Mouse (Mus musculus) olfactory bulb, adult 2 months (tissue): Measurements from ENCODE around the gene Ttc23. TPM values are rescaled to one million over a fixed set of nuclear protein-coding genes. Genes with fewer than 3 reads are reported as not detected.

Source experiments
- H3K27ac ChIP-seq: fragments of 200-500 bp; 2 replicates; pipeline ENCODE4 v1.5.1; 2012; ENCODE audit warnings: low read depth, low read length; ENCODE audit not compliant: insufficient read depth
- H3K4me1 ChIP-seq: fragments of 200-500 bp; 2 replicates; pipeline ENCODE4 v1.6.1; 2012; ENCODE audit warnings: low read length; ENCODE audit not compliant: control insufficient read depth, insufficient read depth
- H3K4me3 ChIP-seq: fragments of 200-500 bp; 2 replicates; pipeline ENCODE4 v1.5.1; 2012; ENCODE audit warnings: mild to moderate bottlenecking, low read depth, low read length, moderate library complexity; ENCODE audit not compliant: insufficient read depth
- CTCF ChIP-seq: fragments of 200-500 bp; IDR thresholded peaks from 2 replicates; pipeline ENCODE4 v1.5.1; 2012; ENCODE audit warnings: low read depth, mild to moderate bottlenecking, low read length, moderate library complexity; ENCODE audit not compliant: insufficient read depth
- POLR2A ChIP-seq: fragments of 200-500 bp; IDR thresholded peaks from 2 replicates; pipeline ENCODE4 v1.6.1; 2012; ENCODE audit warnings: mild to moderate bottlenecking, low read depth, low read length, moderate library complexity; ENCODE audit not compliant: insufficient read depth
- WGBS: fragments of 180-500 bp; shearing (Covaris S2); methylation state at CpG from one replicate; pipeline ENCODE4 v1.1.7; 2018; 5-methylcytosine and 5-hydroxymethylcytosine counted together
- polyA plus RNA-seq: library from polyadenylated mRNA; stranded (reverse); fragments of >200 nt; gene quantifications from 2 replicates; pipeline ENCODE4 v1.2.4, GENCODE M21; 2012; ENCODE audit warnings: low replicate concordance; ENCODE audit not compliant: missing spikeins, insufficient read depth, insufficient read length

Ttc23 gene
- polyA plus RNA-seq, 1 experiment: not detected

DNA sequence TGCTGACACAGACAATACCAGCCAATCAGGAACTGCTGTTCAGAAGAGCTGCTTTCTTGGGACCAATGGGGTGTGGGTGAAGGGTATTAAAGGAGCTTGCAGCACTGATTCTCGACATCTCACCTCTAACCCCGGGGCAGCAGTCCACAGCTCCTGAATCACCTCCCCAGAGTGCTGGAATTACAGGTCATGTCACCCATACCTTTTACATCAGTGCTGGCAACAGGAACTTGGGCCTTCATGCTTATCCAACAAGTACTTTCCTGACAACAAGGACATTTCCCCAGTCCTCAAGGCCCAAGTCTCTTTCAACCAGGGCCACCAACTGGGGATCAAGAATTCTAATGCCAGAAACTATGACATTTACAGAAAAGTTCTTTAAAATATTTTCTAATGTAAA, 11.0 kb upstream of the Ttc23 start:
- Histone ChIP-seq H3K4me3 (no peak overlapping the region), H3K4me1 (no peaks in the 10 kb centered on the region), H3K27ac (no peak overlapping the region)
- WGBS: 63% methylated on average over 2 of the region's 2 CpGs
- TF ChIP-seq CTCF (no peak), POLR2A (no peak)

DNA sequence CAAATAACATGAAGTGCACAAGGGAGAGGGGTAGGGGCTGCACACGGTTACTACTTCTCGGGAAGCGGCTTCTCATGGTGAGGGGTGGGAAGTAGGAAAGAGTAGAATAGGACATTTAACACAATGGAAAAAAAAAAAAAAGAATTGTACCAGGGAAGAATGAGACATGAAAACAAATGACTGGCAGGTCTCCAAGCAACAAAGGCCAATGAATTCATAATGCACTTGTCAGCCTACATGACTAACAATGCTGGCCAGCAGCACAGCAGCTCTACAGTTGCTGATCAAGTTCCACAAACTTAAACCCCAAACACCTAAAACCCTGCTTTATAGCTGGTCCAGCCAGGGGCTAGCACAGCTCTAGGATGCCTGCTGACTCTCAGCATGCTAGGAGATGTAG, 8.2 kb upstream of the Ttc23 start:
- H3K27ac ChIP-seq: no peak overlapping the region
- 70% methylated on average over 3 of the region's 3 CpGs for WGBS
- TF ChIP-seq CTCF: no peak
- no peak for TF ChIP-seq POLR2A
- peaks cover 6% of the 10 kb centered on the region for H3K4me1 ChIP-seq
- H3K4me3 ChIP-seq: no peak overlapping the region

DNA sequence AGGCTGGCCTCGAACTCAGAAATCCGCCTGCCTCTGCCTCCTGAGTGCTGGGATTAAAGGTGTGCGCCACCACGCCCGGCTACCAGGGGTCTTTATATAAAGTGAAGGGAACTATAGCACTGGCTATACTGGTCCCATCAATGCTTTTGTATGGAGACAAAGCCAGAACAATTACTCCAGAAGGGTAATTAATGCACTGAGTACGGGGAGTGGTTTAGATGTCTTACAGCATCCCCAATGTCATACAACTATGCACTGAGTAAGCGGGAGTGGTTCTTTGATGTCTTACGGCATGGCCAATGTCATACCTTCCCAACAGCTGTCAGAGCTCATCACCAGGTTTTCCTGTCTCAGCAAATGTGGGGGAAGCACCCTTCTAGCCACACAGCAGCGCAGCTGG, 4.3 kb upstream of the Ttc23 start:
- no peak overlapping the region for H3K27ac ChIP-seq
- no peak overlapping the region for H3K4me3 ChIP-seq
- TF ChIP-seq POLR2A (no peak), CTCF (no peak)
- H3K4me1 ChIP-seq: peaks cover 6% of the 10 kb centered on the region
- WGBS: 92% methylated on average over 9 of the region's 9 CpGs

DNA sequence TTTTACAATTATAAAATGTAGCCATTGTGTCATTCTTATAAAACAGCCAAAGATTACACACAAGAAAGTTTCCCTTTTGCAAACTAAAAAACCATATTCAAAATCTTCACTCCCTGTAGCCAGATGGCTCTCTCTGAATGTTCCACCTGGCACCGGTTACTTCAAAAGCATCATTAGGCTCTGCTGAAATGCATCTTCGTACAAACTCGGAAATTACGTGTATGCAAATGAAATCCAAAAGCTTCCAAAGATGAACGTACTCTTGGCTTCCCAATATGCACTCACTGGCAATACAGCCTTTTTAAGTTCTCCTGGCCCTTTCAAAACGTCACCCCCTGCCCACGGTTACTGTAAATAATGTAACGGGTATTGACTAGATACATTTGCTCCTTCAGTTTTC, 2.9 kb upstream of the Ttc23 start:
- Histone ChIP-seq H3K4me1 (peaks cover 6% of the 10 kb centered on the region), H3K4me3 (no peak overlapping the region), H3K27ac (no peak overlapping the region)
- 11% methylated on average over 8 of the region's 8 CpGs for WGBS
- TF ChIP-seq CTCF (no peak), POLR2A (no peak)

DNA sequence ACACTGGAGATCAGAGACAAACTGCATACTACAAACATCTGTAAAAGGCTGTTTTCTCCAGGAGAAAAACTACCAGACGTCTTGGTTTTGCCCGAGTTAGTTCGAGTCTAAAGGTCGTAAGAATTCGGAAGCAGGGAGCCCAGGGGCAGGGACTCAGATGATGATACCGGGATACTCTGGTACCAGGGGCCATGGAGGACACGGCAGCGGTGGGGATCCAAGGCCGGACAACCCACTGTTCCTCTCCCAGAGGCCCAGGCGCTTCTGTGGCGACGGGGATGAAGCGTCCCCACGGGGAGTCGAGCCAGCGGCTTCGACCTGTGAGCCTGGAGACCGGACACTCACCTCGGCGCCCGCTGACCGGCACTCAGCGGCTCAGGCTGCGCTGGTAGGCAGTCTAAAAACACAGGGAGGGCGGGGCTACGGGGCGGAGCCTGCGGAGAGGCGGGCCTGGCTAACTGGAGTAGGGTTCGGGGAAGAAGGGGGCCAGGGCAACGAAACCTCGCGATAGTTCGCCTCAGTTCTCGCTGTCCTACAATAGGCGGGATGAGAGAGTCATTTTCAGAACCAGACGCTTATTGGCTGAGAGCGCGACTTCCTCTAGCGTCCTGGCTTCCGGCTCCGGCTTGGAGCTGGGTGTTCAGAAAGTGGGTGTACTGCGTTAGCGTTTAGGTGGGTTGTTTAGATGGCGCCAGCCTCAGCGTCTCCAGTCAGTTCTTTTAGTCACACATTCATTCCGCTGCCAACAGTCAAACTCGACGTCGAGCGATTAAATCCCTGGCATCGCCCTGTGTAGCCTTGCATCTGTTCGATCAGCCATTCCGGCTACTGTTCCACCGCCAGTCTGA, 2.2 kb upstream of the Ttc23 start, which contains the start of gene Lrrc28:
Gene Lrrc28 (minus strand): TSS at position 436 of the 848 bp plus-strand sequence.
- Histone ChIP-seq H3K4me1 (peaks cover 6% of the 10 kb centered on the region), H3K4me3 (peak within 1 kb of the TSS; percentile 73), H3K27ac (peak within 1 kb of the TSS; percentile 73)
- TF ChIP-seq POLR2A (peak; percentile 89), CTCF (no peak)
- WGBS: under 1% methylated on average over 55 of the region's 55 CpGs

DNA sequence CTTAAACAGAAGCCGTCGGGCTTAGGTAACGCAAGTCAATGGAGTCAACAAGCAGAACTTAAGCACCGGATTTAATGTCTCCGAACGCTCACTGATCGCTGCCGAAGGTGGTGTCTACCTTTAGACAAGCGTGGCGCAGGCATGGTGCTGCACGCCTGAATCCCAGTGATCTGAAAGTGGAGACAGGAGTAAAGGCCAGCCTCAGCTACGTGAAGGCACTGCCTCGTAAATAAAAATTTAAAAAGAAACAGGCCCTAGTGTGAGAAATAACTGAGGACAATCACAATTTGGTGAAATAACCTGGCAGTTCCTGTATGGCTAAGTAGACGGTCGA, 1.6 kb upstream of the Ttc23 start:
- WGBS: under 1% methylated on average over 15 of the region's 15 CpGs
- Histone ChIP-seq H3K27ac (peak overlapping the region; percentile 73), H3K4me1 (peaks cover 6% of the 10 kb centered on the region), H3K4me3 (peak overlapping the region; percentile 71)
- TF ChIP-seq POLR2A: no peak
- no peak for TF ChIP-seq CTCF

DNA sequence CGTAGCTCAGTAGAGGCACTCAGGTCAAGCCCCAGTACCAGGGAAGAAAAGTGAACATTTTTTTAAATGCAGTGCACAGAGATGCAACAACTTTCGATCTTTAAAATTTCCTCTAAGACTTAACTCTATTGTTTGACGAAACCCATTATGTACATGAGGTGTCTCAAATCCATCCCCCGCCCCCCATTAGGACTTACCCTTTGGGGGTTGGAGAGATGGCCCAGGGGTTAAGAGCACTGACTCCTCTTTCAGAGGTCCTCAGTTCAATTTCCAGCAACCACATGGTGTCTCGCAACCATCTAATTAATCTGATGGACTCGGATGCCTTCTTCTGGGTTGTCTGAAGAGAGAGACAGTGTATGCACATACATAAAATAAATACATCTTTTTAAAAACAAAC, 1.1 kb upstream of the Ttc23 start:
- no peak for TF ChIP-seq CTCF
- no peak for TF ChIP-seq POLR2A
- H3K4me1 ChIP-seq: peaks cover 6% of the 10 kb centered on the region
- H3K27ac ChIP-seq: 0 out of 2 replicates have a peak overlapping the region, but pooled peaks have one; percentile 73
- 6% methylated on average over 6 of the region's 6 CpGs for WGBS
- H3K4me3 ChIP-seq: no peak overlapping the region

DNA sequence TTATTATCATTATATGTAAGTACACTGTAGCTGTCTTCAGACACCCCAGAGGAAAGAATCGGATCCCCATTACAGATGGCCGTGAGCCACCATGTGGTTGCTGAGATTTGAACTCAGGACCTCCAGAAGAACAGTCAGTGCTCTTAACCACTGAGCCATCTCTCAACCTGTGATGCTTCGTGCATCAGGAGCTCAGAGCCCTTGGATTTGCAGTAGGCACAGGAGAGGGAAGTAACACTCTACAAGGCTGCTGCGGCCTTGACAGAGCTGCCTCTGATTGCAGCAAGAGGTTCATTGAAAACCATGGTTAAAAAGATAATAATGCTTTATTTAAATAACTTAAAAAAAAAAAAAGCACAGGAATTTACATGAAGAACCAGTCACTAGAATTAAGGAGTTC, 1.2 kb downstream of the Ttc23 start:
- Histone ChIP-seq H3K4me3 (no peak overlapping the region), H3K4me1 (peaks cover 2% of the 10 kb centered on the region; the same call in 1 of the 2 replicates), H3K27ac (no peak overlapping the region)
- 63% methylated on average over 4 of the region's 4 CpGs for WGBS
- TF ChIP-seq POLR2A (no peak), CTCF (no peak)

DNA sequence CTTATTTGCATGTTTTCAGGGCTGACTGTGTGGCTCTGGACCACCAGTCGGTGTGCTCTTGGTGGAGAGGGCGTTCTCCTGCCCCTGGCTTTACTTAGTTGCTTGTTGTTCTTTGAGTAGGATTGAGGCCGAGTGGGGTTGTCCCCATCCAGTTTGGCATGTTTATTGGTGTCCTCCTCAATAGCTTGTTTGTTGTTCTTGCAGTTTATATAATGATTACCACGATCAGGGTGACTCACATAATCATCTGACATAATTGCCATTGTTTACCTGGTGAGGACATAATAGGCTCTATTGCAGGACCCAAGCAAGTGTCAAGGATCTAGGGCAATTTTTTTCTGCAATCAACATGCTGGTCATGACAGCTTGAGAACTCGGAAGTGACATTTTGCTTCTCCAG, 5.0 kb downstream of the Ttc23 start:
- TF ChIP-seq CTCF (no peak), POLR2A (no peak)
- Histone ChIP-seq H3K4me3 (no peak overlapping the region), H3K27ac (no peak overlapping the region), H3K4me1 (no peaks in the 10 kb centered on the region)
- 69% methylated on average over 5 of the region's 5 CpGs for WGBS

DNA sequence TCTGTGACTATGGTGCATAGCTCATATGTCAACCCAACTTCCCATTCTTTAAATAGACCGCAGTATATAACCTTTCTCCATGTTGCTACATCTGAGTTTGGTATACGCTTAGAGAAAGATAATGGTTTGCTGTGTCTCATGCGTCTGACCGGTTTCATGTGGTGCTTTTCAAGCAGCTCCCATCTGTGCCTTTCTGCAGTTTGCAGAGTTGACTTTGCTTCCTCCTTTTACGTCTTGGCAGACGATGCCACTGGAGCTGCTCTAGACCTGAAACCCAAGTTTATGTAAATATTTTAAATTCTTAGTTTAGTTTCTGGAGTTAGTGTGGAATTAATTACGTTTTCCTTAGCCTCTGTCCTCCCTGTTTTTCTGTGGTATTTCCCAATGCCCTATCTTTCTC, 7.5 kb downstream of the Ttc23 start:
- TF ChIP-seq POLR2A (no peak), CTCF (no peak)
- 92% methylated on average over 7 of the region's 7 CpGs for WGBS
- H3K27ac ChIP-seq: no peak overlapping the region

More for the DNA sequence above, 7.5 kb downstream of the Ttc23 start:
- Histone ChIP-seq H3K4me3 (no peak overlapping the region), H3K4me1 (no peaks in the 10 kb centered on the region)
